Mouse (Mus musculus) gastrocnemius, postnatal 10 days (tissue): ENCODE data around the gene Aldh1l1. TPM values are rescaled to one million over a fixed set of nuclear protein-coding genes. Genes with fewer than 3 reads are reported as not detected.

Source experiments
- DNase-seq: peaks from one replicate; pipeline ENCODE4 v3.0.0; 2021; ENCODE audit warnings: mixed read lengths
- total RNA-seq, 2 experiments: library from RNA; stranded (reverse); gene quantifications; 2 replicates each; pipeline ENCODE4 v1.2.3; 2021

Aldh1l1 gene
- total RNA-seq, 2 experiments from 2014 or later = 3.3 to 3.7 TPM

GRCm38 (mm10) chr6:90508197-90508624, 22.0 kb downstream of the Aldh1l1 start:
- peak; percentile 47 for DNase-seq

- peak; percentile 69 for DNase-seq
These were observed 22.9 kb downstream of the Aldh1l1 start for GRCm38 (mm10) chr6:90509085-90509484.

- DNase-seq = no peak
These were observed 26.2 kb downstream of the Aldh1l1 start for GRCm38 (mm10) chr6:90512416-90512815.

DNA sequence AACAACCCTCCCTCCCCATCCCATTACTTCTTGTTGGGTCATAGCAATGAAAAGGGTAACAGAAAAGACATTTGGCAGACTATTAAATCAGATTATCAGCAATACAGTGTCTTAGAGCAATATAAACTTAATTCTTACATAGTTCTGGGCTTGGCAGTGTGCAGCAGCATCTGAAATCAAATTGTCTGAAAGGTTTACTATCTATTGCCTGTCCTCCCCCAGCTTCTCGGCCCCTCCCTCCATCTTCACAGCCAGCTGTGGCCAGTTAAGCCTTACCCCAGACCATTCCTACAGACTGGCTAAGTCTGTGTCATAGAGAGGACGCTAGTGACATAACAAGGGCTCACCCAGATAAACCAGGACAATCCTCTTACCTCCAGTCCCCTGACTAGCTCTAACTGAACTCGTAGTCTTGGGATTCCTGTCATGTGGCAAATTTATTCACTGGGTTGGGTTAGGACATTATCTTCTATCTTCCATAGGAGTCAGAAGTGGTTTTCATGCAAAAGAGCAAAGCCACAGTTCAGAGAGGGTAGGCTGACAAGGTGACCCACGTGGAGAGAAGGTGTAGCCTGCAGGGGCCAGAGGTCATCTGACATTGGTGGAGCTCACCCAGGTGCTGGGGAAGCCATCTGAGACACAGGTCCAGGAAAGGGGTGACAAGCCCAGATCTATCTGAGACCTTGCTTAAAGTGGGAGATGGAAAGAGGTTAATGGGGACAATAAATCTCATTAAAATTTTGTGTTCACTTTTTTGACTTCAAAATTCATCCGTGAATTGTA, 27.0 kb downstream of the Aldh1l1 start:
- no peak for DNase-seq

- no peak for DNase-seq
These were observed 28.1 kb downstream of the Aldh1l1 start for GRCm38 (mm10) chr6:90514369-90514768.

- DNase-seq = peak; percentile 94
These were observed 28.7 kb downstream of the Aldh1l1 start for GRCm38 (mm10) chr6:90514883-90515405.

DNA sequence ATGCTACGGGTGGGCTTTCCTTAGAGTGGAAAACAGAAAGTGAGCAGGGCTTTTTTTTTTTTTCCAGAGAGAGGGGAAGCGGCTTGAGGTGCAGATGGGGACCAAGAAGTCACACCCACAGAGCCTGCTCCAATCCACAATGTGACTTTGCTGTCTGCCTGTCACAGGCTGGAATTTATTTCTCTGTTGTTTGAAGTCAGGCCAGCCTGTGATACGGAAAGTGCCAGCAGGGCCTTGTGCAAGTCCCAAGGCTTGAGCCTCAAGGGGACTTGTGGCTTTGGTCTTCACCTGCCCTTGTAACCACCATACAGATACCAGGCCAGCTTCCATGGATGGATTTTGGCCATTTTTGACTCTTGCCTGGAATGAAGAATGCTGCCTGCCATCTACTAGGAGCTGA, 32.7 kb downstream of the Aldh1l1 start:
- DNase-seq = no peak

DNA sequence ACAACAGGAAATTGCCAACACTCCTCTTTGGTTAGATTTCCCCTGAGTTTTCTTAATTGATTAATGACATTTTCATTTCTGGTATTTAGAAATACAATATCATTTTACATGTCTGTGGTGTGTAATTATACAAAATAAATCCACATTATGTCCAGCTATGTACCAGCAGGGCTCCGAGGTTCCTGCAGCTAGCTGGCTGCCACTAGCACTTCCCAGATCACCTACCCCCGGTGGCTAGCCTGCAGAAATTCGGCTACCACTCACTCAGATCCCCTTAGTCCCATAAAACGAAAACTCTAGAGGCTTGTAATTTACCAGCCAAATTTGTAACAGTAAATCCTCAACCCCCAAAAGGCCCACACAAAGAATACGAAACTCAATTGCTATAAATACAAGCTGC, 33.1 kb downstream of the Aldh1l1 start:
- DNase-seq = no peak

DNA sequence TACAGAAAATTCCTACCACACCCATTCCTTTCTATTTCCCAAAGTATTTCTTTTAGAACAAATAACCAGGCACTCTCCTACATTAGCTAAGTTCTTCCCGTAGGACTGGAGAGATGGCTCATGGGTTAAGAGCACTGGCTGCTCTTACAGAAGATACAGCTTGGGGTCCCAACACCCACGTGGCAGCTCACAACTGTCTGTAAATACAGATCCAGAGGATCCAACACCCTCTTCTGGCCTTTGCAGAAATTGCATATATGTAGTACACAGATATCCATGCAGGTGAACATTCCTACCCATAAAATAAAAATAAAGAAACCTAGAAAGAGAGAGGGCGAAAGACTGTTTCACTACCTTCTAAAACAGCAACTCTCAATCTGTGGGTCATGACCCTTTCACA, 40.2 kb downstream of the Aldh1l1 start:
- DNase-seq = no peak

DNA sequence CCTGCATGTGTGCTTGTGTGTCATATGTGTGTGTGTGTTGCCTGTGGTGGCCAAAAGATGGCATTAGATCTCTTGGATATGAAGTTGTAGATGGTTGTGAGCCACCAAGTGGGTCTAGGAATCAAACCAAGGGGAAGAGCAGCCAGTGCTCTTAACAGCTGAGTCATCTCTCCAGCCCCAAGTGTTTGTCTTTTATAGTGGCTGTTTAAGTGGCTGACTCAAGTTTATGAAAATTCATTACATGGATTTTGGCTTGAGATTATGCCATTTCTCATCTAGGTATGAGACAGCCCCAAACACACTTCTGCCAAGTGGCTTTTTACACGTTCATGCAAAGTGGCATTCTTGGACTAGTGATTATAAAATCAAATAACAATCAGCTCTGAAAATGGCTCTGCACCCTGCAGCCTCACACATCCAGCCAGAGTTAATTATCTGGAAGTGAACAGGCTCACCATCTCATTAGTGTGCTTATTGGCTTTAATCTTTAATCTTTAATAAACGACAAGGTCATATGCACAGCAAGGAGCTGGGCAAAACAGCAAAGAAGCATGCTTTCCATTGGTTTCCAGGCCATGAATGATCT, 43.3 kb downstream of the Aldh1l1 start:
- no peak for DNase-seq

GRCm38 (mm10) chr6:90532575-90533190, 46.5 kb downstream of the Aldh1l1 start:
- no peak for DNase-seq

DNA sequence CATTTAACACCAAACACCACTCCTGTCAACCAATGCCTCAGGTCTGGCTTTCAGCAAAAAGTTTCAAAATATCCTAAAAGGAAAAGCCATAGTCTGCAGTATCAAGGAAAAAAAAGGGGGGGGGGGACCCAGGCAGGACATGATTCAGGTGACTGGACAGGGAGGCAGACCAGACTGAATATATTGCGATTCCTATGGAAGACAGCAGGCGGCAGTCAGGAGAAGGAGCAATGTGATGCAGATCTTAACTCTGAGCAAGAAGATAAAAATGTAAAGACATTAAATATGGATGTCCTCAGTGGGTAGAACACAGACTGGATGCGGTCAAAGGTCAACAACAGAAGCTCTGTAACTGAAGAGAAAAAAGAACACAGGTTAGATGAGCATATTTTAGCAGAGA, 47.3 kb downstream of the Aldh1l1 start:
- DNase-seq = no peak

DNA sequence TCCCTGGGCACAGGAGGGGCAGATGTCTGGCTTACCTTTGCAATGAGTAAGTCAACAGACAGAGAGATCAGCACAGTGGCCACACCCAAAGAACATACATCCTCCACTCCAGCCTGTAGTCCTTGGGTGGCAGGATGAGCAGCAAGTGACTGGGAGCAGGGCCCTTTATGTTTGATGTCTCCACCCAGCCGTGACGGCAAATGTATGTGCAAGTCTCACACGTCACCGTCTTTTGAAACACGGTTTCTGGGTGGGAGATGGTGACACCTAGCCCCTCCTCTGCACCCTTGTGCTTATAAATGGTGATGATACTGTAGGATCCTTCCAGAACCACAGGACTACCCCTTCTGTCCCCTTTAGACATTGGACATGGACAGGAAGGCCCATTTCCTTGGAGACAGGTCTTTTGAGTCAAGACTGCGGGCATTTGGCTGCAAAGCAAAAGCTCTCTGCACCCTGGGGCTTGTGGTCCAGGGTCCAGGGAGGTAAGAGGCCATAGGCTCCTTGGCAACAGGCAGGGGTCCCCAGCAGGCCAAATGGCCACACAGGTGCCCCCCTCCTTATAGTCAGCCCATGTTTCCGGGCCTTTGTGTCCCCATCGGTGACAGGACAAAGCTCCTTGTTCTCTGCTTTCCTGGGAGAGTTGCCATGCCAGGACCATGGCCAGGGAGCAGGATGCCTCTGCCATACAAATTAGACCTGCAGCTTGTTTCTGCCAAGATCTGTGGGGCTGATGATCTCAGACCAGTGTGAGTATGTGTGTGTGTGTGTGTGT, 48.7 kb downstream of the Aldh1l1 start:
- peak; percentile 37 for DNase-seq

- no peak for DNase-seq
These were observed 50.6 kb downstream of the Aldh1l1 start for GRCm38 (mm10) chr6:90536824-90537223.

- DNase-seq = peak; percentile 88
These were observed 51.7 kb downstream of the Aldh1l1 start for GRCm38 (mm10) chr6:90537941-90538340.

- DNase-seq = no peak
These were observed 53.0 kb downstream of the Aldh1l1 start for GRCm38 (mm10) chr6:90539271-90539670.

DNA sequence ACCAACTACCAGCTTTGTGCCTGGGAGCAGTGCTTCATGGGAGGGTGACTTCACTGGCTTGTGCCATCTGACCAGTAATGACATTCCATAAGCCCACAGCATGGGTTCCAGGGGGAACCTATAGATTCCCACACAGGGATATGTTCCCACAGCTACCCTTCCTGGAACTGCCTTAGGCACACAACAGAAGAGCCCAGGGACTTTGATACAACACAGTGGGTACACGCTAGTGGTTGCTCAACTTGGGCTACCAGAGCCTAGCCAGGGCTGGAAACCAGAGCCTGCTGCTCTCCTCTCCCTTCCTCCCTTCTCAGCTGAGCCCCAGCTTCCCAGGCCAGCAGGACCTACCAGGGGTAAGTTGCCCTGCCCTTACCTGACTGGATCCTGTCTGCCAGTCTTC, 54.3 kb downstream of the Aldh1l1 start:
- no peak for DNase-seq

DNA sequence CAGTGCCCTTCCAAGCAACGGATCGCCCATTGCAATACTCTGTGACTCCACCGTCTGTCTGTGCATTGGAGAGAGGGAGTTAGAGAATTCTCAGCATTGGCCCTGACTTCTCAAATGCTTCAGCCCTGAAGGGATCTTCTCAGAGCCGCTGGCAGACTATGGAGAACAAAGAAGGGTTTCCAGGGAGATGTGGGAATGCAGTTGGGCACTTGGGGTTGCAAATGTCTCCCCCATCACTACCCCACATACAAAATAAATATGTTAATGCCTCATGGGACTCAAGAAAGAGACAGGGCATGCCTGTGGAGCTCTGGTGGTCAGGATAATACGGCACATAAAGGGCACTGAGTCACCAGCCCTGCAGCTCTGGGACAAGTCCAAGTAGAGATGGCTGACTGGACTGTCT, 55.1 kb downstream of the Aldh1l1 start:
- no peak for DNase-seq

DNA sequence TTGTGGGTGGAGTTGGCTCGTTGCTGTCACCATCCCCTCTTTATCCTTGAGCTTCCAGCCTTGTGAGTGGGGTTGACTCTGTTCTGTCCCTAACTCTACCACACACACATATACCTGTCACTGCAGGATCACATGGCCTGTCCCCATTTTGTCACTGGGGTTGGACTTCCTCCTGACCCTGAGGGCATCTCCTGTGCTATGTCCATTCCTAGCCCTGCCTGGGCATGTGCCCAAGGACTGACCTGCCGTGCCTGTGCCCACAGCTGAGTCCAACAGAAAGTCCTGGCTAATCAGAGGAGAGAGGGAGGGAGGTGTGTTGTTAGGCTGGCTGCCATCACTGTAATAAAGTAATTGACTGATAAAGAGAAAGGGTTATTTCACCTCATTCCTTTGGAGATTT, 58.2 kb downstream of the Aldh1l1 start:
- no peak for DNase-seq

- DNase-seq = no peak
These were observed 60.0 kb downstream of the Aldh1l1 start for GRCm38 (mm10) chr6:90546274-90546673.

DNA sequence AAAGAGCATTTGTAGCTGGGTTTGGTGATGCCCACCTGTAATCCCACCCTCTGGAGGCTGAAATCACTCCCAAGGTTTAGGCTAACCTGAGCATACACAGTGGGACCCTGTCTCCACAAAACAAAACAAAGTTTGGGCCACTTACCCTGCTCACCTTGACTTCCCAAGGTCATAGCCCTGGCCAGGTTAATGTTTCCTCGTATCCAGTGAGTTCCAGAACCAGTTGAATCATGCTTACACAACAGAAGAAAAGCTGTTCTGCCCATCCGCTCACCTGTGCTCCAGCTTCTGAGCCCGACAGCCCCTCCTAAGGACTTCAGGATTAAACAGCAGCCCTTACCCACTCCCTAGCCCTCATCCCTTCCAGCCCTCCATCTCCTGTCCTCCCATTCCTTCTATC, 60.8 kb downstream of the Aldh1l1 start:
- no peak for DNase-seq

DNA sequence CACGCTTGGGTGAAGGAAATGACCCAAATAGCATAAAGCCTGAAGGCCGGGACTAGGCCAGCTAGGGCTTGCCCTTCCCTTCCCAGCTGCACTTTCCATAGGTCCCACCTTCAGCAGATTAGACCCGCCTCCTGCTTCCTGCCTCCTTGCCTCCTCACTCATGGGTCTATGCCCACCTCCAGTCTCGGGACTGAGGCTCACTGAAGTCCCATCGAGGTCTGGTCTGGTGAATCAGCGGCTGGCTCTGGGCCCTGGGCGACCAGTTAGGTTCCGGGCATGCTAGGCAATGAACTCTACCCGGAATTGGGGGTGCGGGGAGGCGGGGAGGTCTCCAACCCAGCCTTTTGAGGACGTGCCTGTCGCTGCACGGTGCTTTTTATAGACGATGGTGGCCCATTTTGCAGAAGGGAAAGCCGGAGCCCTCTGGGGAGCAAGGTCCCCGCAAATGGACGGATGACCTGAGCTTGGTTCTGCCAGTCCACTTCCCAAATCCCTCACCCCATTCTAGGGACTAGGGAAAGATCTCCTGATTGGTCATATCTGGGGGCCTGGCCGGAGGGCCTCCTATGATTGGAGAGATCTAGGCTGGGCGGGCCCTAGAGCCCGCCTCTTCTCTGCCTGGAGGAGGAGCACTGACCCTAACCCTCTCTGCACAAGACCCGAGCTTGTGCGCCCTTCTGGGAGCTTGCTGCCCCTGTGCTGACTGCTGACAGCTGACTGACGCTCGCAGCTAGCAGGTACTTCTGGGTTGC, 64.1 kb downstream of the Aldh1l1 start:
- peak; percentile 26 for DNase-seq
